Mouse (Mus musculus): ENCODE measurements around the gene Magoh. TPM values are rescaled to one million over a fixed set of nuclear protein-coding genes. Genes with fewer than 3 reads are reported as not detected.
A peak's percentile ranks its signal among the peaks of the same experiment; 100 is the strongest.

Magoh gene
- 54.9 and 55.6 TPM in 2 replicates for polyA plus RNA-seq (2012; rRNA removed)

- H3K36me3 ChIP-seq (ENCODE audit: control insufficient read depth, insufficient read depth, low read length), result peaks cover 23% of the 10 kb centered on the region
- WGBS, result 1% methylated on average over 48 of the region's 48 CpGs
- H3K27ac ChIP-seq (ENCODE audit: control insufficient read depth, insufficient read depth, low read length), result peak within 1 kb of the TSS; percentile 41
- H3K27me3 ChIP-seq (ENCODE audit: control insufficient read depth, insufficient read depth, low read length), result no peaks in the 10 kb centered on the region
- peak within 1 kb of the TSS; percentile 87 for H3K4me3 ChIP-seq (ENCODE audit: control insufficient read depth, insufficient read depth, low read length)
- no peaks in the 10 kb centered on the region for H3K4me1 ChIP-seq (replicated peaks; ENCODE audit: control insufficient read depth, insufficient read depth, low read length)
- DNase-seq, result peak; percentile 96
- TF ChIP-seq POLR2A (IDR thresholded peaks at IDR 0.05; ENCODE audit: control insufficient read depth, extremely low read depth, insufficient read depth, low read length, poor library complexity), result 0 out of 2 replicates have a peak, but pooled peaks have one; percentile 60
- TF ChIP-seq CTCF (IDR thresholded peaks at IDR 0.05; ENCODE audit: borderline replicate concordance, control insufficient read depth, extremely low read depth, insufficient read depth, low read length, poor library complexity), result no peak
Observed at GRCm38 (mm10) chr4:107879254-107880050, at the start of gene Magoh. TSS of gene Magoh (plus strand) at chr4:107879755.

DNA sequence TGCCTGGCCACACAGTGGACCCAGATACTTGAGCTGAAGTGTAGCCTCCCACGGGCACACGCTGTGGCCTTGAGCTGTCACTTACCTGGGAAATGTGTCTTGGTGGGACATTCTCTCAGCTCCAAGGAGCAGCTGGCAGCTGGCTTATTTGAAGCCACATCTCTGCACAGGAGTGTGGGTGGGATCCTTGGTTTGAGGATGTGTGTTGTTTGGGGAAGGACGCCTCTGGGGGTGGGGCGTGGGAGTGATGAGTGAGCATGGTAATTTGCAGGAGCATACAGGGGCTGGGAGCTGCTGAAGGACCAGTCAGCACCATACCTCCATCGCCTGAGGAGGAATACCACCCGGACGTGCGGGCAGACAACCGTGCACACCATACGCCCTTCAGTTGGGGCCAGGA is 49.4 kb upstream of the Magoh start:
- WGBS, result 90% methylated on average over 10 of the region's 10 CpGs
- no peak overlapping the region for H3K4me3 ChIP-seq (ENCODE audit: control insufficient read depth, insufficient read depth, low read length)
- H3K27ac ChIP-seq (ENCODE audit: control insufficient read depth, insufficient read depth, low read length), result no peak overlapping the region
- no peaks in the 10 kb centered on the region for H3K36me3 ChIP-seq (ENCODE audit: control insufficient read depth, insufficient read depth, low read length)
- peaks cover 17% of the 10 kb centered on the region for H3K4me1 ChIP-seq (replicated peaks; ENCODE audit: control insufficient read depth, insufficient read depth, low read length)
- no peaks in the 10 kb centered on the region for H3K27me3 ChIP-seq (ENCODE audit: control insufficient read depth, insufficient read depth, low read length)
- TF ChIP-seq CTCF (IDR thresholded peaks at IDR 0.05; ENCODE audit: borderline replicate concordance, control insufficient read depth, extremely low read depth, insufficient read depth, low read length, poor library complexity) (no peak), POLR2A (IDR thresholded peaks at IDR 0.05; ENCODE audit: control insufficient read depth, extremely low read depth, insufficient read depth, low read length, poor library complexity) (no peak)
- DNase-seq, result no peak

DNA sequence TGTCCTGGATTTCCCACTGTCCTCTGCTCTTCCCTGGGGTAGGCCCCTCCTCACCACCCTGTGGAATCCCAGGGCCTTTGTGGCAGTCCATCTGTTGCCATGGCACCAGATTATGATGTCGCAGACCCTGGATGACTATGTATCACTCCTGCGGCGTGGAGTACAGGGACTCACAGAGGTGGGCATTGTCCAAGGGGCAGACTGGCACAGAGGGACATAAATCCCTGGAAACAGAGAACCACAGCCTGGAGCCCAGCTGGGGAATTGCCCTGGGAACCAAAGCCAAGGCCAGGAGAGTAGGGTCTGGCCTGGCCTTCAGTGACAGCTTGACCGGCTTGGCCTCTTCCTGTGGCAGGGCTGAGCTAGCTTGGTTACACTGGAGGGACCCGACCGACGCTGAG is 48.7 kb upstream of the Magoh start:
- Histone ChIP-seq H3K27me3 (ENCODE audit: control insufficient read depth, insufficient read depth, low read length) (no peaks in the 10 kb centered on the region), H3K4me3 (ENCODE audit: control insufficient read depth, insufficient read depth, low read length) (no peak overlapping the region), H3K36me3 (ENCODE audit: control insufficient read depth, insufficient read depth, low read length) (no peaks in the 10 kb centered on the region), H3K27ac (ENCODE audit: control insufficient read depth, insufficient read depth, low read length) (no peak overlapping the region), H3K4me1 (replicated peaks; ENCODE audit: control insufficient read depth, insufficient read depth, low read length) (peaks cover 17% of the 10 kb centered on the region)
- 95% methylated on average over 7 of the region's 7 CpGs for WGBS
- no peak for TF ChIP-seq POLR2A (IDR thresholded peaks at IDR 0.05; ENCODE audit: control insufficient read depth, extremely low read depth, insufficient read depth, low read length, poor library complexity)
- TF ChIP-seq CTCF (IDR thresholded peaks at IDR 0.05; ENCODE audit: borderline replicate concordance, control insufficient read depth, extremely low read depth, insufficient read depth, low read length, poor library complexity), result no peak
- no peak for DNase-seq

DNA sequence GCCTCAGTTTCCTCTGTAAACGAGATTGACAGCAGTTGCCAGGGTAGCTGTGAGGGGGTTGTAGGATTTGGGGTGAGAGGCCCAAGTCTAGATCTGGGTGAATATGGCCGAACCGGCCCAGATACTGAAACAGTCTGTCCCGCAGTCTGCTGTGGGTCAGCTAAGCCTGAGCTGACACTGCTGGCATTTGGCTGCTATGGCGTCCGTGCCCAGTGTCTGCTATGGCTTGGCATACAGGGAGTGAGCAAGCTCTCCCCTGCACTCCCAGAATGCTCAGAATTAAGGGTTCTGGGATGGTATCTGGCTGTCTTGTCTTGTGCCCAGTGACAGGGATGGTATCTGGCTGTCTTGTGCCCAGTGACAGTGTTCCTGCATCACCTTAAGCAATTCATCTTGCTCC is 47.9 kb upstream of the Magoh start:
- TF ChIP-seq CTCF (IDR thresholded peaks at IDR 0.05; ENCODE audit: borderline replicate concordance, control insufficient read depth, extremely low read depth, insufficient read depth, low read length, poor library complexity) (no peak), POLR2A (IDR thresholded peaks at IDR 0.05; ENCODE audit: control insufficient read depth, extremely low read depth, insufficient read depth, low read length, poor library complexity) (no peak)
- WGBS, result 95% methylated on average over 6 of the region's 6 CpGs
- Histone ChIP-seq H3K27me3 (ENCODE audit: control insufficient read depth, insufficient read depth, low read length) (no peaks in the 10 kb centered on the region), H3K4me1 (replicated peaks; ENCODE audit: control insufficient read depth, insufficient read depth, low read length) (peaks cover 17% of the 10 kb centered on the region), H3K27ac (ENCODE audit: control insufficient read depth, insufficient read depth, low read length) (no peak overlapping the region), H3K4me3 (ENCODE audit: control insufficient read depth, insufficient read depth, low read length) (no peak overlapping the region), H3K36me3 (ENCODE audit: control insufficient read depth, insufficient read depth, low read length) (peaks cover 1% of the 10 kb centered on the region; the same call in 1 of the 2 replicates)
- DNase-seq, result no peak

- WGBS, result 94% methylated on average over 5 of the region's 5 CpGs
- peaks cover 13% of the 10 kb centered on the region for H3K4me1 ChIP-seq (replicated peaks; ENCODE audit: control insufficient read depth, insufficient read depth, low read length)
- H3K4me3 ChIP-seq (ENCODE audit: control insufficient read depth, insufficient read depth, low read length), result no peak overlapping the region
- TF ChIP-seq CTCF (IDR thresholded peaks at IDR 0.05; ENCODE audit: borderline replicate concordance, control insufficient read depth, extremely low read depth, insufficient read depth, low read length, poor library complexity), result no peak
- no peak for TF ChIP-seq POLR2A (IDR thresholded peaks at IDR 0.05; ENCODE audit: control insufficient read depth, extremely low read depth, insufficient read depth, low read length, poor library complexity)
- DNase-seq, result no peak
- H3K36me3 ChIP-seq (ENCODE audit: control insufficient read depth, insufficient read depth, low read length), result peaks cover 7% of the 10 kb centered on the region; the same call in 1 of the 2 replicates
- no peak overlapping the region for H3K27ac ChIP-seq (ENCODE audit: control insufficient read depth, insufficient read depth, low read length)
- no peaks in the 10 kb centered on the region for H3K27me3 ChIP-seq (ENCODE audit: control insufficient read depth, insufficient read depth, low read length)
Observed at GRCm38 (mm10) chr4:107833525-107833924, 46.0 kb upstream of the Magoh start.

GRCm38 (mm10) chr4:107834643-107835314 is 44.8 kb upstream of the Magoh start:
- no peak for TF ChIP-seq CTCF (IDR thresholded peaks at IDR 0.05; ENCODE audit: borderline replicate concordance, control insufficient read depth, extremely low read depth, insufficient read depth, low read length, poor library complexity)
- TF ChIP-seq POLR2A (IDR thresholded peaks at IDR 0.05; ENCODE audit: control insufficient read depth, extremely low read depth, insufficient read depth, low read length, poor library complexity), result no peak
- peaks cover 7% of the 10 kb centered on the region; the same call in 1 of the 2 replicates for H3K36me3 ChIP-seq (ENCODE audit: control insufficient read depth, insufficient read depth, low read length)
- 0 out of 2 replicates have a peak, but pooled peaks cover 3% of the 10 kb centered on the region for H3K4me1 ChIP-seq (replicated peaks; ENCODE audit: control insufficient read depth, insufficient read depth, low read length)
- H3K4me3 ChIP-seq (ENCODE audit: control insufficient read depth, insufficient read depth, low read length), result no peak overlapping the region
- WGBS, result 93% methylated on average over 22 of the region's 22 CpGs
- H3K27me3 ChIP-seq (ENCODE audit: control insufficient read depth, insufficient read depth, low read length), result no peaks in the 10 kb centered on the region
- no peak for DNase-seq
- H3K27ac ChIP-seq (ENCODE audit: control insufficient read depth, insufficient read depth, low read length), result no peak overlapping the region
